Mouse (Mus musculus): ENCODE measurements at regions not wholly inside any gene's neighbourhood (a gene's known extent, or its start where the extent isn't known, plus 50 kb on each side); places are given as distances from the start of the nearest gene placed in this dataset.

DNA sequence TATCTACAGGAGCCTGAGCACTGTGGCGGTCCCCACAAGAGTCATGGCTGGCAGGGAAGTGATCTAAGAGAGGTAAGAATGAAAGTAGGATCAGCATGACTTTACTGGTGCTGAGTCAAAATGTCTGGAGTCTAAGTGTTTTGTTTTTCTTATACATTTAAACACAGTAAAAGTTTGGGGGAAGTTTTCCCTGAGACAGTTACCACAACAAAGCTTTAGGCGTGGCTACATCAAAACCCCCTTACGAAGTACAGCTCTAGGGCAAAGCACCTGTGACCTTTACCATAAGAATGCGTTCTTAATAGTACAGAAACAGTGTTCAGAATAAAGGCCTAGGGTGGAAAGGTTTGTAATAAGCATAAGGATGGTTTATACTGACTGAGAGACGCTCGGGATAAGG is 254.4 kb upstream of the Kdm8 start:
- no peaks in the 10 kb centered on the region for H3K4me1 ChIP-seq (replicated peaks; ENCODE audit: insufficient read depth, low read length)
- H3K9me3 ChIP-seq (replicated peaks; ENCODE audit: low read length), result no peaks in the 10 kb centered on the region
- DNase-seq (ENCODE audit: low spot score) (no peak), ATAC-seq (replicated peaks; ENCODE audit: low FRiP score, low read depth) (no peak)
- no peaks in the 10 kb centered on the region for H3K36me3 ChIP-seq (ENCODE audit: insufficient read depth, low read length)
- TF ChIP-seq CTCF (IDR thresholded peaks at IDR 0.05; ENCODE audit: low read depth), result no peak
- H3K27me3 ChIP-seq (ENCODE audit: insufficient read depth, low read length), result no peaks in the 10 kb centered on the region
- H3K9ac ChIP-seq (ENCODE audit: low read depth, low read length), result no peak overlapping the region
- no peak overlapping the region for H3K4me3 ChIP-seq (replicated peaks; ENCODE audit: low read depth, low read length)
- 62% methylated on average over 6 of the region's 6 CpGs for WGBS
- H3K4me2 ChIP-seq (ENCODE audit: low read length), result no peak overlapping the region
- H3K27ac ChIP-seq, result no peak overlapping the region

- ATAC-seq (replicated peaks; ENCODE audit: low FRiP score, low read depth), result no peak
- Histone ChIP-seq H3K9ac (ENCODE audit: low read depth, low read length) (no peak overlapping the region), H3K27ac (no peak overlapping the region), H3K27me3 (ENCODE audit: insufficient read depth, low read length) (no peaks in the 10 kb centered on the region), H3K4me2 (ENCODE audit: low read length) (no peak overlapping the region), H3K4me1 (replicated peaks; ENCODE audit: insufficient read depth, low read length) (no peaks in the 10 kb centered on the region), H3K4me3 (replicated peaks; ENCODE audit: low read depth, low read length) (no peak overlapping the region), H3K36me3 (ENCODE audit: insufficient read depth, low read length) (no peaks in the 10 kb centered on the region), H3K9me3 (replicated peaks; ENCODE audit: low read length) (no peaks in the 10 kb centered on the region)
- DNase-seq (ENCODE audit: low spot score), result no peak
- no peak for TF ChIP-seq CTCF (IDR thresholded peaks at IDR 0.05; ENCODE audit: low read depth)
These were observed 253.2 kb upstream of the Kdm8 start for GRCm38 (mm10) chr7:125191313-125191712.

- no peak for TF ChIP-seq CTCF (IDR thresholded peaks at IDR 0.05; ENCODE audit: low read depth)
- 81% methylated on average over 6 of the region's 6 CpGs for WGBS
- Histone ChIP-seq H3K4me1 (replicated peaks; ENCODE audit: insufficient read depth, low read length) (no peaks in the 10 kb centered on the region), H3K4me2 (ENCODE audit: low read length) (no peak overlapping the region), H3K9me3 (replicated peaks; ENCODE audit: low read length) (no peaks in the 10 kb centered on the region), H3K9ac (ENCODE audit: low read depth, low read length) (no peak overlapping the region), H3K27me3 (ENCODE audit: insufficient read depth, low read length) (no peaks in the 10 kb centered on the region), H3K36me3 (ENCODE audit: insufficient read depth, low read length) (no peaks in the 10 kb centered on the region), H3K27ac (no peak overlapping the region), H3K4me3 (replicated peaks; ENCODE audit: low read depth, low read length) (no peak overlapping the region)
- ATAC-seq (replicated peaks; ENCODE audit: low FRiP score, low read depth), result no peak
- no peak for DNase-seq (ENCODE audit: low spot score)
These were observed 233.0 kb upstream of the Kdm8 start for GRCm38 (mm10) chr7:125211346-125211973.

DNA sequence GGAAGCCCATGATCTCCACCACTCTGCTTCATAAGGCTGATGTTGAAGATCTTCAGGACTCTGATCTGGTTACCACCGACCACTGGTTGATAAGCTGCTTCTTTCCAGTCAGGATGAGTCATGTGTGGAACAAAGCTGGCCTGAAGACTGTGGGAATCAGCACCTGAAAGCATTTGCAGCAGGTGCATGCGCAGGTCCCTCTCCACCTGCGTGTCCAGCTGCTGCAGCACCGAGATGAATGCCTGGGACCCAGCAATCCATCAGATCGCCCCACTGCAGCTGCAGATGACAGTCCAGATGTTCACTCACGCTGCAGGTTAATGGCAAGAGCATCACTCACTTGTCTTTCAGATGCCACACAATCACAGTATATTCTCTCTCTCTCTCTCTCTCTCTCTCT is 230.4 kb upstream of the Kdm8 start:
- H3K4me3 ChIP-seq (replicated peaks; ENCODE audit: low read depth, low read length), result no peak overlapping the region
- no peak overlapping the region for H3K9ac ChIP-seq (ENCODE audit: low read depth, low read length)
- H3K4me1 ChIP-seq (replicated peaks; ENCODE audit: insufficient read depth, low read length), result no peaks in the 10 kb centered on the region
- 70% methylated on average over 6 of the region's 6 CpGs for WGBS
- DNase-seq (ENCODE audit: low spot score), result no peak
- H3K27me3 ChIP-seq (ENCODE audit: insufficient read depth, low read length), result no peaks in the 10 kb centered on the region
- no peak overlapping the region for H3K4me2 ChIP-seq (ENCODE audit: low read length)
- no peak for ATAC-seq (replicated peaks; ENCODE audit: low FRiP score, low read depth)
- no peaks in the 10 kb centered on the region for H3K36me3 ChIP-seq (ENCODE audit: insufficient read depth, low read length)
- no peaks in the 10 kb centered on the region for H3K9me3 ChIP-seq (replicated peaks; ENCODE audit: low read length)
- TF ChIP-seq CTCF (IDR thresholded peaks at IDR 0.05; ENCODE audit: low read depth), result no peak
- no peak overlapping the region for H3K27ac ChIP-seq

DNA sequence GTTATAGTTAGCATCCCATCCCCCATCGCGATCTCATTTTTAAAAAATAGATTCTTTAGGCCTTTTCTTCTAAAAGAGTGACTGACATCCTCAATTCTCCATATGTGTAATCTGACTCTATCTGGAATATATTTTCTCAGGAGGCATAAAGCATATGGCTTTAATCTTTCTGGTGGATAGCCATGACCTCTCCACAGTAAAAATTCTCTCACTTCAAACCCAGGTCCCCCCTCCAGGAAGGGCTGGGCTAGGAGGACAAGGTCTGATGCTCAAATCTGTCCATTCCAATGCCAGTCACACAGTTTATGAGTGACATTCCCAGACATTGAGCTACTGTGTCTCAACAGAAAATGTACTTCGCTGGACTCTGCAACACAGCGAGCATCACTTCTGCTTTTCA is 226.8 kb upstream of the Kdm8 start:
- H3K9ac ChIP-seq (ENCODE audit: low read depth, low read length), result no peak overlapping the region
- H3K4me3 ChIP-seq (replicated peaks; ENCODE audit: low read depth, low read length), result no peak overlapping the region
- no peak for DNase-seq (ENCODE audit: low spot score)
- no peak overlapping the region for H3K4me2 ChIP-seq (ENCODE audit: low read length)
- H3K9me3 ChIP-seq (replicated peaks; ENCODE audit: low read length), result no peaks in the 10 kb centered on the region
- WGBS, result 86% methylated on average over 4 of the region's 4 CpGs
- no peaks in the 10 kb centered on the region for H3K4me1 ChIP-seq (replicated peaks; ENCODE audit: insufficient read depth, low read length)
- no peak for TF ChIP-seq CTCF (IDR thresholded peaks at IDR 0.05; ENCODE audit: low read depth)
- H3K27ac ChIP-seq, result no peak overlapping the region
- no peak for ATAC-seq (replicated peaks; ENCODE audit: low FRiP score, low read depth)
- no peaks in the 10 kb centered on the region for H3K27me3 ChIP-seq (ENCODE audit: insufficient read depth, low read length)
- H3K36me3 ChIP-seq (ENCODE audit: insufficient read depth, low read length), result no peaks in the 10 kb centered on the region

- DNase-seq (ENCODE audit: low spot score) (no peak), ATAC-seq (replicated peaks; ENCODE audit: low FRiP score, low read depth) (no peak)
- Histone ChIP-seq H3K36me3 (ENCODE audit: insufficient read depth, low read length) (no peaks in the 10 kb centered on the region), H3K4me2 (ENCODE audit: low read length) (no peak overlapping the region), H3K9me3 (replicated peaks; ENCODE audit: low read length) (no peaks in the 10 kb centered on the region), H3K27ac (no peak overlapping the region), H3K9ac (ENCODE audit: low read depth, low read length) (no peak overlapping the region), H3K4me1 (replicated peaks; ENCODE audit: insufficient read depth, low read length) (no peaks in the 10 kb centered on the region), H3K4me3 (replicated peaks; ENCODE audit: low read depth, low read length) (no peak overlapping the region), H3K27me3 (ENCODE audit: insufficient read depth, low read length) (no peaks in the 10 kb centered on the region)
- 89% methylated on average over 1 of the region's 1 CpGs for WGBS
- TF ChIP-seq CTCF (IDR thresholded peaks at IDR 0.05; ENCODE audit: low read depth), result no peak
These were observed 221.8 kb upstream of the Kdm8 start for GRCm38 (mm10) chr7:125222684-125223083.

GRCm38 (mm10) chr7:125234911-125235310 is 209.6 kb upstream of the Kdm8 start:
- Histone ChIP-seq H3K9ac (ENCODE audit: low read depth, low read length) (no peak overlapping the region), H3K27me3 (ENCODE audit: insufficient read depth, low read length) (no peaks in the 10 kb centered on the region), H3K4me1 (replicated peaks; ENCODE audit: insufficient read depth, low read length) (no peaks in the 10 kb centered on the region), H3K4me3 (replicated peaks; ENCODE audit: low read depth, low read length) (no peak overlapping the region), H3K36me3 (ENCODE audit: insufficient read depth, low read length) (no peaks in the 10 kb centered on the region), H3K4me2 (ENCODE audit: low read length) (no peak overlapping the region), H3K27ac (no peak overlapping the region), H3K9me3 (replicated peaks; ENCODE audit: low read length) (no peaks in the 10 kb centered on the region)
- WGBS, result 34% methylated on average over 7 of the region's 7 CpGs
- ATAC-seq (replicated peaks; ENCODE audit: low FRiP score, low read depth) (no peak), DNase-seq (ENCODE audit: low spot score) (peak; percentile 51)
- TF ChIP-seq CTCF (IDR thresholded peaks at IDR 0.05; ENCODE audit: low read depth), result no peak
